ENCODE assay signal across 8 mouse cellular contexts in the genomic region with DNA sequence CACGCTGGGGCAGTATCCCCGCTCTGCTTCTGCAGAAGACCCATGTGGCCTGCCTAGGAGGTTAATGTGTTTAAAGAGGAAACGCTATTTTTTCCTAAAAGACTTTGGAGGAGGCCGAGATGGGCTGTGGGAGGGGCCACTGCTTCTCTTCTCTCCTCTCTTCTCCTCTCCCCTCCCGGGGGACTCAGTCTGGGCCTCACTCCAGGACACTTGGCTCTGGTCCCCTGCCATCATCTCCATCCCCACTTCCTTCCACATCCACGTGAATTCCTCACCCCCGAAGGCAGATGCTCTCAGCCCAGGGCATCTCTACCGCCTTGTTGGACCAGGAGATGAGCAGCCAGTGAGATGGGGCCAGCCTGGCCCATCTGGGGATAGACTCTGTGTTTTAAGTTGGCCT.
A peak's percentile ranks its signal among the peaks of the same experiment; 100 is the strongest.
DNase-seq lines count a peak whose midpoint lies in the region; ATAC-seq lines count a peak whose summit lies in the region.

No protein-coding gene starts in this region.

- H3K9me3 ChIP-seq in kidney, embryonic 16.5 days (ENCODE audit: low read length) = no peaks in the 10 kb centered on the region
- no peaks in the 10 kb centered on the region for H3K9me3 ChIP-seq in kidney, embryonic 15.5 days (replicated peaks)

- DNase-seq in kidney, adult 11 months = peak; percentile 49
- DNase-seq in MN1 (ENCODE audit: low spot score) = peak; percentile 91
- DNase-seq in gastrocnemius, postnatal 10 days = peak; percentile 72
- DNase-seq in frontal cortex, postnatal 14 days (ENCODE audit: low spot score in 2 of 2) = no peak
- no peak for DNase-seq in embryo, embryonic 9.5 days (ENCODE audit: extremely low spot score)
- DNase-seq in spleen, adult 12 weeks (ENCODE audit: low spot score) = no peak

- H3K4me1 ChIP-seq in kidney, embryonic 16.5 days (ENCODE audit: insufficient read depth, low read length) = peaks cover 18% of the 10 kb centered on the region; the same call in 1 of the 2 replicates
- H3K4me1 ChIP-seq in kidney, embryonic 15.5 days = peaks cover 42% of the 10 kb centered on the region

- 45% methylated on average over 8 of the region's 8 CpGs for WGBS in kidney, embryonic 16.5 days
- 46% methylated on average over 8 of the region's 8 CpGs for WGBS in kidney, embryonic 15.5 days

- no peak for ATAC-seq in kidney, embryonic 16.5 days (ENCODE audit: low FRiP score, low TSS enrichment)
- no peak for ATAC-seq in kidney, embryonic 15.5 days (replicated peaks; ENCODE audit: low FRiP score)

- H3K27ac ChIP-seq in kidney, embryonic 16.5 days (ENCODE audit: low read length) = no peak overlapping the region
- peak overlapping the region; percentile 51 for H3K27ac ChIP-seq in kidney, embryonic 15.5 days

- no peak overlapping the region for H3K9ac ChIP-seq in kidney, embryonic 16.5 days (replicated peaks; ENCODE audit: low read length)
- H3K9ac ChIP-seq in kidney, embryonic 15.5 days = no peak overlapping the region

- no peak overlapping the region for H3K4me3 ChIP-seq in kidney, embryonic 16.5 days (ENCODE audit: low read length)
- no peak overlapping the region for H3K4me3 ChIP-seq in kidney, embryonic 15.5 days (replicated peaks)

- no peak overlapping the region for H3K4me2 ChIP-seq in kidney, embryonic 16.5 days (replicated peaks; ENCODE audit: low read depth, low read length)
- no peak overlapping the region for H3K4me2 ChIP-seq in kidney, embryonic 15.5 days

- H3K27me3 ChIP-seq in kidney, embryonic 16.5 days (ENCODE audit: insufficient read depth, low read length) = no peaks in the 10 kb centered on the region
- no peaks in the 10 kb centered on the region for H3K27me3 ChIP-seq in kidney, embryonic 15.5 days

- H3K36me3 ChIP-seq in kidney, embryonic 16.5 days (ENCODE audit: insufficient read depth, low read length) = no peaks in the 10 kb centered on the region
- H3K36me3 ChIP-seq in kidney, embryonic 15.5 days = no peaks in the 10 kb centered on the region

Comparison
In these comparisons a context has a peak if more than half of its experiments do, and no peak if none do; other contexts are left out.
1. DNase-seq: peak in kidney, adult 11 months (single experiment), MN1 (single experiment) and gastrocnemius, postnatal 10 days (single experiment); none in frontal cortex, postnatal 14 days (0 of 2), embryo, embryonic 9.5 days (single experiment) and spleen, adult 12 weeks (single experiment).